In genomic region chr1:165666944-165667343, GRCm38 (mm10) we compare ENCODE assay signal across 22 mouse cellular contexts. TPM values are rescaled to one million over a fixed set of nuclear protein-coding genes. Genes with fewer than 3 reads are reported as not detected.
DNase-seq lines count a peak whose midpoint lies in the region; ATAC-seq and TF ChIP-seq lines count a peak whose summit lies in the region.
"Had no signal": no experiment of that assay in that cellular context is flagged by ENCODE, and none has a peak within 500 bp of the region (broad histone marks: within the 10 kb centered on the region; RNA-seq: fewer than 3 reads in every experiment).

No protein-coding gene starts in this region.

- no peaks in the 10 kb centered on the region for H3K9me3 ChIP-seq in heart, embryonic 14.5 days (ENCODE audit: control insufficient read depth, low read length)
- H3K9me3 ChIP-seq: forebrain, embryonic 15.5 days; neural tube, embryonic 15.5 days had no signal

- H3K27ac ChIP-seq in heart, embryonic 14.5 days (replicated peaks in 1 of 2; ENCODE audit: control insufficient read depth in 1 of 2, insufficient read depth in 1 of 2, low read depth in 2 of 2, low read length in 2 of 2), result peak overlapping the region; percentile 79 to 95
- H3K27ac ChIP-seq in liver, adult 2 months (replicated peaks; ENCODE audit: insufficient read depth, low read depth, low read length), result peak overlapping the region; percentile 22
- H3K27ac ChIP-seq: forebrain, embryonic 15.5 days; liver, embryonic 14.5 days; neural tube, embryonic 15.5 days had no signal

- TF ChIP-seq CTCF in liver, adult 2 months (IDR thresholded peaks at IDR 0.05; ENCODE audit: low read depth, low read length), result no peak

- no peak overlapping the region for H3K4me3 ChIP-seq in heart, embryonic 14.5 days (ENCODE audit: control insufficient read depth in 1 of 2, insufficient read depth in 1 of 2, low read depth in 1 of 2, low read length in 2 of 2)
- no peak overlapping the region for H3K4me3 ChIP-seq in liver, adult 2 months (ENCODE audit: insufficient read depth, low read depth, low read length)
- H3K4me3 ChIP-seq: forebrain, embryonic 15.5 days; neural tube, embryonic 15.5 days had no signal

- peaks cover 57% of the 10 kb centered on the region for H3K36me3 ChIP-seq in heart, embryonic 14.5 days (ENCODE audit: control insufficient read depth, insufficient read depth, low read length)
- H3K36me3 ChIP-seq in liver, adult 2 months (ENCODE audit: control insufficient read depth, insufficient read depth, low read length), result no peaks in the 10 kb centered on the region
- H3K36me3 ChIP-seq: forebrain, embryonic 15.5 days; neural tube, embryonic 15.5 days had no signal

- peaks cover 49 to 91% of the 10 kb centered on the region in 2 experiments for H3K4me1 ChIP-seq in heart, embryonic 14.5 days (ENCODE audit: control insufficient read depth in 2 of 2, insufficient read depth in 2 of 2, low read length in 2 of 2)
- peaks cover 5% of the 10 kb centered on the region; the same call in 1 of the 2 replicates for H3K4me1 ChIP-seq in liver, adult 2 months (ENCODE audit: control insufficient read depth, insufficient read depth, low read length)

- H3K27me3 ChIP-seq in heart, embryonic 14.5 days (ENCODE audit: control insufficient read depth, insufficient read depth, low read length), result no peaks in the 10 kb centered on the region
- H3K27me3 ChIP-seq in liver, adult 2 months (ENCODE audit: control insufficient read depth, insufficient read depth, low read length), result no peaks in the 10 kb centered on the region
- H3K27me3 ChIP-seq: forebrain, embryonic 15.5 days; neural tube, embryonic 15.5 days had no signal

- no peaks in the 10 kb centered on the region for H3K79me2 ChIP-seq in liver, adult 2 months (ENCODE audit: control insufficient read depth, insufficient read depth, low read length)

- no peak for TF ChIP-seq POLR2A in liver, adult 2 months (IDR thresholded peaks at IDR 0.05; ENCODE audit: extremely low read depth, insufficient read depth, low read length)

- 0 out of 2 replicates have a peak overlapping the region, but pooled peaks have one; percentile 28 for H3K9ac ChIP-seq in heart, embryonic 14.5 days (ENCODE audit: low read length)
- no peak overlapping the region for H3K9ac ChIP-seq in liver, adult 2 months (ENCODE audit: low read depth, low read length)
- H3K9ac ChIP-seq: forebrain, embryonic 15.5 days; liver, embryonic 14.5 days; neural tube, embryonic 15.5 days had no signal

- DNase-seq in gastrocnemius, adult 18-20 months (ENCODE audit: low spot score), result peak; percentile 14
- DNase-seq in gastrocnemius, postnatal 14 days, result no peak
- DNase-seq in heart, adult 18-20 months, result no peak
- DNase-seq in liver, adult 2 months (ENCODE audit: extremely low read depth, low read depth, low spot score), result peak; percentile 24
- DNase-seq in liver, result no peak
- DNase-seq in embryo, embryonic 10 days (ENCODE audit: low spot score), result no peak
- DNase-seq: adrenal gland, adult 8-10 months; cerebellum, adult 11 months; cerebellum, postnatal 10 days; embryo, embryonic 11 days; kidney, adult 11 months; kidney, postnatal 14 days; spleen, adult 18-20 months had no signal

- WGBS in heart, embryonic 14.5 days, result 77% methylated on average over 6 of the region's 6 CpGs
- 91% methylated on average over 6 of the region's 6 CpGs for WGBS in liver, adult 2 months

- ATAC-seq in heart, embryonic 14.5 days (ENCODE audit: insufficient number of reproducible peaks, insufficient read depth, low FRiP score, low read depth), result no peak
- peak; percentile 61 for ATAC-seq in megakaryocyte, adult 5-6 weeks (ENCODE audit: poor library complexity, severe bottlenecking)
- ATAC-seq: CD4-positive, CD25-positive, alpha-beta regulatory T cell, adult 4 months; forebrain, embryonic 15.5 days; lung, postnatal 0 days; midbrain, embryonic 16.5 days; Patski had no signal

- intact Hi-C loops in gastrocnemius, postnatal 14 days (cut with DNase I; ENCODE audit: low total_unique reads), result loop anchor here (5.0 kb wide), 1 partner anchor 40 kb away; the partner anchor contains the start of gene Rcsd1

- H3K4me2 ChIP-seq in heart, embryonic 14.5 days (ENCODE audit: low read length), result peak overlapping the region; percentile 55
- H3K4me2 ChIP-seq: forebrain, embryonic 15.5 days; neural tube, embryonic 15.5 days had no signal

RNA-seq across cellular contexts. Expression of gene Mpzl1, which starts 32.6 kb away (rescaled TPM):
- 1 to 10 TPM; 4.8 to 5.3 TPM for total RNA-seq in gastrocnemius, adult 18-20 months (2021)
- 10 to 100 TPM; 23.8 to 25.6 TPM for total RNA-seq in gastrocnemius, postnatal 14 days (2021)
- 121 TPM in 2 replicates for polyA plus RNA-seq in heart, embryonic 14.5 days (2014; fragmentation: Nextera tagmentation; extraction: Ambion mirVana)
- total RNA-seq in heart, adult 18-20 months (2021), result 10 to 100 TPM; 12.8 to 13.2 TPM
- 1.4 and 2.8 TPM in 2 replicates for total RNA-seq in liver, adult 2 months (2014; rRNA removed)
- polyA plus RNA-seq in liver, adult 2 months (2012; rRNA removed), result 3.8 and 5.8 TPM in 2 replicates
- 1.3 and 2.1 TPM in 2 replicates for total RNA-seq in megakaryocyte, adult 5-6 weeks (2015)
- 0.22 and 3.1 TPM in 2 replicates for total RNA-seq in megakaryocyte, adult 5-6 weeks (2017)

RNA-seq across cellular contexts. Expression of gene Rcsd1, which starts 42.6 kb away (rescaled TPM):
- 100 to 1,000 TPM in 1 of 2 experiments, 10 to 100 TPM in 1; 89.6 to 103 TPM for total RNA-seq in gastrocnemius, adult 18-20 months (2021)
- total RNA-seq in gastrocnemius, postnatal 14 days (2021), result 100 to 1,000 TPM; 117 to 125 TPM
- polyA plus RNA-seq in heart, embryonic 14.5 days (2014; fragmentation: Nextera tagmentation; extraction: Ambion mirVana), result 81.2 and 86.3 TPM in 2 replicates
- total RNA-seq in heart, adult 18-20 months (2021), result 10 to 100 TPM; 66.6 to 67.6 TPM
- 2.6 and 3.0 TPM in 2 replicates for total RNA-seq in liver, adult 2 months (2014; rRNA removed)
- polyA plus RNA-seq in liver, adult 2 months (2012; rRNA removed), result 2.8 and 3.3 TPM in 2 replicates
- 82.1 and 88.8 TPM in 2 replicates for total RNA-seq in megakaryocyte, adult 5-6 weeks (2015)
- 184 and 199 TPM in 2 replicates for total RNA-seq in megakaryocyte, adult 5-6 weeks (2017)

Comparison
In these comparisons a context has a peak if more than half of its experiments do, and no peak if none do; other contexts are left out.
1. DNase-seq: peak in gastrocnemius, adult 18-20 months (single experiment) and liver, adult 2 months (single experiment); none in gastrocnemius, postnatal 14 days (single experiment), heart, adult 18-20 months (0 of 2), liver (single experiment) and embryo, embryonic 10 days (single experiment).
2. RNA of gene Rcsd1, which starts 42.6 kb away (total RNA-seq): 82.1 to 199 TPM in megakaryocyte, adult 5-6 weeks, 117 to 125 TPM in gastrocnemius, postnatal 14 days, 89.6 to 103 TPM in gastrocnemius, adult 18-20 months and 66.6 to 67.6 TPM in heart, adult 18-20 months; 2.6 to 3.0 TPM in liver, adult 2 months; every median in the first group is over 10 times any median in the second.